Mouse (Mus musculus): ENCODE data around the gene Pde8a. TPM values are rescaled to one million over a fixed set of nuclear protein-coding genes. Genes with fewer than 3 reads are reported as not detected.
A peak's percentile ranks its signal among the peaks of the same experiment; 100 is the strongest.

Pde8a gene
- polyA plus RNA-seq, 1 experiment from 2014 or later: 3.6 TPM

DNA sequence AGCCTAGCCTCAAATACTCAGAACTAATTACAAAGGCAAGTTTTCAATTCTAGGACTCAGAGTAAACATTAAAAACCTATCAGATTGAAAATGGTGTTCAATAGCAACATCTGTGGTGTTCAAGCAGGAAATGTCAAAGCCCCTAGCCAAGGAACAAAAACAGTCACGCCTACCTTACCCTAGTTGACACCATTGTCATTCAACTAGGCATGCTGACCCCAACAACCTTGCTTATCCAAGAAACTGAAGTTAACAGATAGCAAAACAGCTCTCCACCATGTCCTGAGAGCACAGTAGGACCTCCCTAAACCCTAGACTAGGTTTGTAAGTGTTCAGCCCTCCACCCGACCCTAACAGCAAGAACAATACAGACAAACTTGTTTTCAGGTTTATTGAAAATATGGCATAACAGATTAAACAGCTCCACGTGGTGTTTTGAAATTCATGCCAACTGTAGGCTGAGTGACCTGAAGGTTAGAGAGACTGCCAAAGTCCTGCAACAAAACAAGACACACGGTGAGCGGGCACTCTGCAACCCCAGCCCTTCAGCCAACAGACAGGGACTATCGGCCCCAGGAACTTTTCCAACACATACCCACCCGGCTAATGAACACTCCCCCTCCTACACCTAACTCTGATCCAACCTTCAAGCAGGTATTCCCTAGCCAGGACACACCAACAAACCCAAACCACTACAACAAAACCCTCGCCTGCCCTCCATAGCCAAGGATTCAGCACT is 129.1 kb downstream of the Pde8a start:
- Histone ChIP-seq H3K27me3 (replicated peaks; ENCODE audit: control insufficient read depth, insufficient read depth, low read length) (no peaks in the 10 kb centered on the region), H3K4me1 (replicated peaks; ENCODE audit: control insufficient read depth, insufficient read depth, low read length) (0 out of 2 replicates have a peak, but pooled peaks cover 4% of the 10 kb centered on the region), H3K36me3 (ENCODE audit: control insufficient read depth, insufficient read depth) (peaks cover 30% of the 10 kb centered on the region; the same call in 1 of the 2 replicates), H3K27ac (ENCODE audit: low read depth, low read length) (no peak overlapping the region), H3K4me2 (replicated peaks; ENCODE audit: low read depth) (peak overlapping the region; percentile 75), H3K9me3 (ENCODE audit: control insufficient read depth) (no peaks in the 10 kb centered on the region), H3K9ac (ENCODE audit: low read depth, low read length) (no peak overlapping the region), H3K4me3 (ENCODE audit: low read depth, low read length) (peak overlapping the region; percentile 75; the same call in 1 of the 2 replicates)
- no peak for TF ChIP-seq CTCF (IDR thresholded peaks at IDR 0.05; ENCODE audit: low read depth)
- ATAC-seq: no peak
- WGBS: 51% methylated on average over 8 of the region's 8 CpGs

DNA sequence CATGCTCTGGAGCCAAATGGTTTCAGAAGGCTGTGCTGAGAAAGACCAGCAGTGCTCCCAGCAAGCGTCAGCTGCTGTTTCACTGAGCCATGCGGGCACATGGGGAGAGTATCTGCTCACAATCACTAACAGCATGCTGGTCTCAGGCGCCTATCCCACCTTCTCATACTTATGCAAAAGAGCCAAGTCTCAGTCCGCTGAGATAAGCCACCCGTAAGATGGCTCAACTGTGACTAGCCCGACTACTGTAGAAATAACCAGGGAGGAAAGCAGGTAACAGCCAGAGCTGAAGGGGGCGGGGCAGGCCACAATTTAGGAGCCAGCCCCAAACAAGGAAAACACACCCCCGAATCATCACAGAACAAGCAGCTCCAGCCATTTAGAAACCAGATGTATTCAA is 129.9 kb downstream of the Pde8a start:
- WGBS: 22% methylated on average over 8 of the region's 8 CpGs
- Histone ChIP-seq H3K9ac (ENCODE audit: low read depth, low read length) (peak overlapping the region; percentile 89), H3K27me3 (replicated peaks; ENCODE audit: control insufficient read depth, insufficient read depth, low read length) (no peaks in the 10 kb centered on the region), H3K4me3 (ENCODE audit: low read depth, low read length) (peak overlapping the region; percentile 75), H3K36me3 (ENCODE audit: control insufficient read depth, insufficient read depth) (peaks cover 28% of the 10 kb centered on the region; the same call in 1 of the 2 replicates), H3K9me3 (ENCODE audit: control insufficient read depth) (no peaks in the 10 kb centered on the region), H3K4me2 (replicated peaks; ENCODE audit: low read depth) (peak overlapping the region; percentile 75), H3K27ac (ENCODE audit: low read depth, low read length) (no peak overlapping the region), H3K4me1 (replicated peaks; ENCODE audit: control insufficient read depth, insufficient read depth, low read length) (0 out of 2 replicates have a peak, but pooled peaks cover 4% of the 10 kb centered on the region)
- TF ChIP-seq CTCF (IDR thresholded peaks at IDR 0.05; ENCODE audit: low read depth): no peak
- ATAC-seq: no peak

DNA sequence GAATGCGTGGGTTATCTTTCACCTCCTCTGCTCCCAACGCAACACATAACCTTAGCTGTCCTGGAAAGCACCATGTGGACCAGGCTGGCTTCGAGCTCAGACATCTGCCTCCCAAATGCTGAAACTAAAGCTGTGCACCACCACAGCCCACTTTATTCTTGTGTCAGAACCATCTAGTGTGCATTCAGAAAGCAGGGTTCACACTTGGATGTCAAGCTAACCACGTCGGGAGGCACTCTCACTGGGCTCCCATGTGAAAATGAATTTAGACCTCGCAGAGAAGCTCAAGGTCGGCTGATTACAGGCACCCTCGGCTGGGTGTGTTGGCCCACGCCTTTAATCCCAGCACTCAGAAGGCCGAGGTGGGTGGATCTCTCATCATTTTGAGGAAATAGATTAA is 130.4 kb downstream of the Pde8a start:
- Histone ChIP-seq H3K4me2 (replicated peaks; ENCODE audit: low read depth) (peak overlapping the region; percentile 75), H3K27me3 (replicated peaks; ENCODE audit: control insufficient read depth, insufficient read depth, low read length) (no peaks in the 10 kb centered on the region), H3K36me3 (ENCODE audit: control insufficient read depth, insufficient read depth) (peaks cover 23% of the 10 kb centered on the region; the same call in 1 of the 2 replicates), H3K4me3 (ENCODE audit: low read depth, low read length) (peak overlapping the region; percentile 75), H3K27ac (ENCODE audit: low read depth, low read length) (no peak overlapping the region), H3K9ac (ENCODE audit: low read depth, low read length) (peak overlapping the region; percentile 89), H3K9me3 (ENCODE audit: control insufficient read depth) (no peaks in the 10 kb centered on the region), H3K4me1 (replicated peaks; ENCODE audit: control insufficient read depth, insufficient read depth, low read length) (0 out of 2 replicates have a peak, but pooled peaks cover 4% of the 10 kb centered on the region)
- ATAC-seq: no peak
- WGBS: 4% methylated on average over 10 of the region's 10 CpGs
- TF ChIP-seq CTCF (IDR thresholded peaks at IDR 0.05; ENCODE audit: low read depth): no peak

DNA sequence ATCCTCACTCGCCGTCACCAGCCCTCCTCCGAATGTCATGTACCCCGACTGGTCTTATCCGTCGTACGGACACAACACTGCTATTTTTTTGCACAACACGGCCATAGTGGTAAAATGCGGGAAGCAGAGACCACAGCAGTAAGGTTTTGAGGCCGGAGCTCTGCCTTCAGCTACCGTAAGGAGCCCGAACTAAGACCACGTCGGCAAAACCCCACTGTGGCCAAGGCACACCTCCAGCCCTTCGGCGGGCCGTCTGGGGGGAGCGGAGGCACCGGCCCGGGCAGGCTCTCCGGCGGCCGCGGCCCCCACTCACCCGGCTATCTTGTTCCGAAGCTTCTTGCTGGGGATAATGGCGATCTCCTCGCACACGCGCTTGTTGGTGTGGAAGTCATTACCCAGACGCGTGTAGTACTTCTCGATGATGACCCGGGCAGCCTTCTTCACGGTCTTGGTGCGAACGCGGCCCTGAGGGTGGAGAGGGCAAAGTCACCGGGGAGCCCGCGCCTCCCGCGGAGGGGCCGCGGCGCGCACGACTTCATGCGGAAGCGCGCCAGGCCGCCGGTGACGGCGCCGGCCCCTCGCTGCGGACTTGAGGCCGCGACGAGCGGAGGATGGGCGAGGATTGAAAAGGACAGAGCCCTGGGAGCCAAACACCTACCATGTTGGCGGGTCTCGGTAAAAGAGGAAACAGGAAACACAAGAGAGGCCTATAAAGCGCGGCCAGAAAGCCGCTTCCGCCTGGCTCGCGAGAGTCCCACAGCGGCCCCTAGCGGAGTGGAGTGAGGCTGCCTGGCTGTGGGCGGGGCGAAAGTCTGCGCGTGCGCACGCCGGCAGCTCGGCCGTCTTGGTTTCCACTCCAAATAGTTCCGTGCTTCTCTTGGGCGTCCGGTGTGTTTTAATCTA is 131.4 kb downstream of the Pde8a start, which contains the start of gene Rps17:
Gene Rps17, minus strand, starts transcription at position 711 of the 903 bp plus-strand sequence.
- Histone ChIP-seq H3K4me2 (replicated peaks; ENCODE audit: low read depth) (peak within 1 kb of the TSS; percentile 75), H3K36me3 (ENCODE audit: control insufficient read depth, insufficient read depth) (peaks cover 22% of the 10 kb centered on the region; the same call in 1 of the 2 replicates), H3K4me3 (ENCODE audit: low read depth, low read length) (peak within 1 kb of the TSS; percentile 75), H3K4me1 (replicated peaks; ENCODE audit: control insufficient read depth, insufficient read depth, low read length) (0 out of 2 replicates have a peak, but pooled peaks cover 4% of the 10 kb centered on the region), H3K9ac (ENCODE audit: low read depth, low read length) (peak within 1 kb of the TSS; percentile 89), H3K27ac (ENCODE audit: low read depth, low read length) (peak within 1 kb of the TSS; percentile 60), H3K9me3 (ENCODE audit: control insufficient read depth) (no peaks in the 10 kb centered on the region), H3K27me3 (replicated peaks; ENCODE audit: control insufficient read depth, insufficient read depth, low read length) (no peaks in the 10 kb centered on the region)
- WGBS: under 1% methylated on average over 83 of the region's 85 CpGs
- peak; percentile 97 for TF ChIP-seq CTCF (IDR thresholded peaks at IDR 0.05; ENCODE audit: low read depth)
- peak; percentile 87 for ATAC-seq

DNA sequence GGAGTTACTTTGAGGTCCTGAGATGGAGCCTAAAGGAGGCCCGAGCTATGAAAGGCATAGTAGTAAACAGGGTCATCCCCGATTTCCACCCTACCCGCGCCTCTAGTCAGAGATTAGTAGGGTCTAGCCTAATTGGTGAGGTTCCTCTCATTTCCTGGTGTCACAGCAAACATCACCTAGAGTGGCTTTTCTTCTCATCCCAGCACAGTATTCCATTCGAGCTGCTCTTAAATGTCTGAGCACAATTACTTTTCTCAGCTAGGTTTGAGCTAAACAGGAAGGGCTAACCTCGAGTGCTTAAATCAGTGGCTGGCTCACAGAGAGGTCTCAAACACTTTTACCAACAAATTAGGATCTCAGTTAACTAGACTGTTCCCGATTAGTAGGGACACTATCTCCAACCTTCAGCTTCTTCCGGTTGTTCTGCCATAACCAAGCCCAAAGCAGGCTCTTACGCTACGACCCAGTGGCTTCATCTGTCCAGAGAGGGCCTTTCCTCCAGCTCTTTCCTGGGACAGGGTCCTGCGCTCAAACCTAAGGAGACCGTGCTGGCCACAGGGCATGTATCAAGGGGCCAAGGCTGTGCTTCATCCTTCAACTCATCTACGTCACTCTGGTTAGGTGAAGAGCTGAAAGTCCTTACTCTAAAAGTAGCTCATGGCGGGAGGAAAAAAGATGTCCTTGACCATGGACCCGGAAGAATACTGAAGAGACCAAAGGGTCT is 132.2 kb downstream of the Pde8a start:
- peaks cover 16% of the 10 kb centered on the region; the same call in 1 of the 2 replicates for H3K36me3 ChIP-seq (ENCODE audit: control insufficient read depth, insufficient read depth)
- peak; percentile 29 for ATAC-seq
- H3K4me1 ChIP-seq (replicated peaks; ENCODE audit: control insufficient read depth, insufficient read depth, low read length): 0 out of 2 replicates have a peak, but pooled peaks cover 4% of the 10 kb centered on the region
- peak overlapping the region; percentile 45; the same call in 1 of the 2 replicates for H3K9ac ChIP-seq (ENCODE audit: low read depth, low read length)
- H3K4me3 ChIP-seq (ENCODE audit: low read depth, low read length): peak overlapping the region; percentile 75
- no peak overlapping the region for H3K27ac ChIP-seq (ENCODE audit: low read depth, low read length)
- TF ChIP-seq CTCF (IDR thresholded peaks at IDR 0.05; ENCODE audit: low read depth): no peak
- H3K9me3 ChIP-seq (ENCODE audit: control insufficient read depth): no peaks in the 10 kb centered on the region
- WGBS: 62% methylated on average over 15 of the region's 15 CpGs
- H3K4me2 ChIP-seq (replicated peaks; ENCODE audit: low read depth): peak overlapping the region; percentile 75
- no peaks in the 10 kb centered on the region for H3K27me3 ChIP-seq (replicated peaks; ENCODE audit: control insufficient read depth, insufficient read depth, low read length)

All from intestine, postnatal 0 days (tissue).